ENCODE assay signal across 7 mouse cellular contexts in the genomic region with DNA sequence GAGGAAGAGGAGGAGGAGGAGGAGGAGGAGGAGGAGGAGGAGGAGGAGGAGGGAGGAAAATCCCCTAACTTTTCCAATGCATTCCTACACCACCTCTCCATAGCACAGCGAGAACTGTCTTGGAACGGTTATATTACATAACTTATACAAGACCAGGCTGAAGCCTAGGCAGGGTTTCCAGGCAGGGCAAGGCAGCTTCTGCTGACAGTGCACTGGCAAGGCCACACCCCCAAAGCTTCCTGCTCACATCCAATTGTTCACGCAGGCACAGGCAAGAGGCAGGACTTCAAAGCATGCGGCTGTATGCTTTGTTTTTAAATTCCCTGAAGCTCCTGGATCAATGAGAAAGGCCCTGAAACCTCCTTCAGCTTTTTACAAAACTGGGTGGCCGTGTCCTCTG. TPM values are rescaled to one million over a fixed set of nuclear protein-coding genes. Genes with fewer than 3 reads are reported as not detected.
A peak's percentile ranks its signal among the peaks of the same experiment; 100 is the strongest.
DNase-seq lines count a peak whose midpoint lies in the region; ATAC-seq and TF ChIP-seq lines count a peak whose summit lies in the region.

No protein-coding gene starts in this region.

- ATAC-seq in midbrain, embryonic 11.5 days (ENCODE audit: low FRiP score), result peak; percentile 58; the same call in 1 of the 2 replicates
- ATAC-seq in midbrain, postnatal 0 days (ENCODE audit: low FRiP score), result no peak

- H3K27ac ChIP-seq in midbrain, embryonic 11.5 days (ENCODE audit: low read depth, low read length), result no peak overlapping the region
- no peak overlapping the region for H3K27ac ChIP-seq in midbrain, postnatal 0 days (ENCODE audit: low read depth, low read length)

- no peak for TF ChIP-seq CTCF in midbrain, postnatal 0 days (IDR thresholded peaks at IDR 0.05)

- H3K4me3 ChIP-seq in midbrain, embryonic 11.5 days (ENCODE audit: low read depth, low read length), result no peak overlapping the region
- H3K4me3 ChIP-seq in midbrain, postnatal 0 days (ENCODE audit: low read depth, low read length), result no peak overlapping the region

- H3K4me1 ChIP-seq in midbrain, embryonic 11.5 days (ENCODE audit: control insufficient read depth, insufficient read depth, low read length), result peaks cover 9% of the 10 kb centered on the region
- H3K4me1 ChIP-seq in midbrain, postnatal 0 days (ENCODE audit: insufficient read depth, low read length), result no peaks in the 10 kb centered on the region

- H3K9ac ChIP-seq in midbrain, embryonic 11.5 days (ENCODE audit: low read length), result no peak overlapping the region
- H3K9ac ChIP-seq in midbrain, postnatal 0 days (replicated peaks; ENCODE audit: low read length, poor library complexity, severe bottlenecking), result no peak overlapping the region

- no peaks in the 10 kb centered on the region; the same call in 1 of the 2 replicates for H3K27me3 ChIP-seq in midbrain, embryonic 11.5 days (ENCODE audit: control insufficient read depth, insufficient read depth, low read length)
- H3K27me3 ChIP-seq in midbrain, postnatal 0 days (ENCODE audit: insufficient read depth, low read length), result no peaks in the 10 kb centered on the region

- no peak for DNase-seq in midbrain, embryonic 11.5 days (ENCODE audit: low spot score, missing footprints)
- no peak for DNase-seq in midbrain, postnatal 0 days (ENCODE audit: low spot score)
- peak; percentile 46 for DNase-seq in adrenal gland, postnatal 25 days
- DNase-seq in heart, postnatal 25 days (ENCODE audit: low spot score), result peak; percentile 29
- peak; percentile 80 for DNase-seq in lung, postnatal 10 days
- DNase-seq in left cerebral cortex, adult 9 months (ENCODE audit: low spot score in 2 of 2), result no peak
- DNase-seq in left cerebral cortex, adult 18-20 months (ENCODE audit: low spot score in 2 of 2), result no peak

- H3K36me3 ChIP-seq in midbrain, embryonic 11.5 days (ENCODE audit: control insufficient read depth, insufficient read depth, low read length), result no peaks in the 10 kb centered on the region
- H3K36me3 ChIP-seq in midbrain, postnatal 0 days (ENCODE audit: insufficient read depth, low read length), result no peaks in the 10 kb centered on the region

- no peaks in the 10 kb centered on the region; the same call in 1 of the 2 replicates for H3K9me3 ChIP-seq in midbrain, embryonic 11.5 days (ENCODE audit: control insufficient read depth, low read length)
- no peaks in the 10 kb centered on the region for H3K9me3 ChIP-seq in midbrain, postnatal 0 days (ENCODE audit: low read length)

- WGBS in midbrain, embryonic 11.5 days, result 16% methylated on average over 5 of the region's 5 CpGs
- WGBS in midbrain, postnatal 0 days, result 11% methylated on average over 5 of the region's 5 CpGs

- intact Hi-C loops in heart, postnatal 25 days (cut with DNase I), result no loop called here

- H3K4me2 ChIP-seq in midbrain, embryonic 11.5 days, result no peak overlapping the region
- H3K4me2 ChIP-seq in midbrain, postnatal 0 days (ENCODE audit: low read depth, low read length, poor library complexity, severe bottlenecking), result no peak overlapping the region

RNA-seq across cellular contexts. Expression of gene Fbxl14, which starts 19.8 kb away (rescaled TPM):
- 5.7 and 6.6 TPM in 2 replicates for polyA plus RNA-seq in midbrain, embryonic 11.5 days (2014; fragmentation: Nextera tagmentation; extraction: Ambion mirVana)
- 45.9 and 48.2 TPM in 2 replicates for total RNA-seq in midbrain, postnatal 0 days (2014; rRNA removed)
- polyA plus RNA-seq in midbrain, postnatal 0 days (2015; fragmentation: Nextera tagmentation; extraction: Ambion mirVana), result 1.7 TPM in 2 replicates
- 39.5 and 40.8 TPM in 2 replicates for total RNA-seq in adrenal gland, postnatal 25 days (2021)
- total RNA-seq in heart, postnatal 25 days (2021), result 10 to 100 TPM; 15.4 to 15.6 TPM
- total RNA-seq in left cerebral cortex, adult 18-20 months (2021), result 10 to 100 TPM; 40.0 to 42.2 TPM

RNA-seq across cellular contexts. Expression of gene Wnt5b, which starts 44.9 kb away (rescaled TPM):
- 6.9 and 9.2 TPM in 2 replicates for polyA plus RNA-seq in midbrain, embryonic 11.5 days (2014; fragmentation: Nextera tagmentation; extraction: Ambion mirVana)
- total RNA-seq in midbrain, postnatal 0 days (2014; rRNA removed), result 2.1 and 4.4 TPM in 2 replicates
- polyA plus RNA-seq in midbrain, postnatal 0 days (2015; fragmentation: Nextera tagmentation; extraction: Ambion mirVana), result 0.99 and 1.6 TPM in 2 replicates
- total RNA-seq in adrenal gland, postnatal 25 days (2021), result 1.7 and 2.7 TPM in 2 replicates
- 1 to 10 TPM; 3.1 to 3.6 TPM for total RNA-seq in heart, postnatal 25 days (2021)
- 1 to 10 TPM; 1.2 to 2.0 TPM for total RNA-seq in left cerebral cortex, adult 18-20 months (2021)

Comparison
In these comparisons a context has a peak if more than half of its experiments do, and no peak if none do; other contexts are left out.
1. DNase-seq: peak in adrenal gland, postnatal 25 days (single experiment), heart, postnatal 25 days (single experiment) and lung, postnatal 10 days (single experiment); none in midbrain, embryonic 11.5 days (single experiment), midbrain, postnatal 0 days (single experiment), left cerebral cortex, adult 9 months (0 of 2) and left cerebral cortex, adult 18-20 months (0 of 2).